Mouse (Mus musculus) embryonic fibroblast, embryonic 13.5 days (primary cell): ENCODE measurements around the gene Hist2h2aa2.

Source experiments
- CTCF ChIP-seq: IDR thresholded peaks from 2 replicates; pipeline ENCODE4 v1.5.1; 2011; ENCODE audit warnings: mild to moderate bottlenecking, control low read depth, low read length, moderate library complexity, borderline replicate concordance; ENCODE audit not compliant: insufficient read depth
- POLR2A ChIP-seq: IDR thresholded peaks from 2 replicates; pipeline ENCODE4 v1.6.1; 2011; ENCODE audit warnings: low read depth, mild to moderate bottlenecking, control low read depth, low read length, moderate library complexity

GRCm38 (mm10) chr3:96199731-96200130 is 40.3 kb downstream of the Hist2h2aa2 start:
- TF ChIP-seq CTCF (no peak), POLR2A (no peak)
